Mouse (Mus musculus): ENCODE results near the gene Adam12. TPM values are rescaled to one million over a fixed set of nuclear protein-coding genes. Genes with fewer than 3 reads are reported as not detected.

Gene Adam12
- polyA plus RNA-seq, 1 experiment from 2014 or later = 6.1 TPM

- H3K9me3 ChIP-seq = no peaks in the 10 kb centered on the region
- H3K27ac ChIP-seq = no peak overlapping the region
- H3K4me1 ChIP-seq = peaks cover 7% of the 10 kb centered on the region; the same call in 1 of the 2 replicates
- ATAC-seq (ENCODE audit: insufficient number of reproducible peaks, insufficient read depth, low FRiP score, low TSS enrichment, low read depth) = no peak
- H3K27me3 ChIP-seq = peaks cover 32% of the 10 kb centered on the region
- WGBS = 30% methylated on average over 16 of the region's 16 CpGs
- peak overlapping the region; percentile 99 for H3K4me2 ChIP-seq
- no peaks in the 10 kb centered on the region for H3K36me3 ChIP-seq
- peak overlapping the region; percentile 69 for H3K4me3 ChIP-seq
- H3K9ac ChIP-seq = no peak overlapping the region
Observed at GRCm38 (mm10) chr7:134223444-134224161, 8.3 kb downstream of the Adam12 start.

GRCm38 (mm10) chr7:134207956-134208355 lies 24.0 kb downstream of the Adam12 start:
- Histone ChIP-seq H3K27me3 (no peaks in the 10 kb centered on the region), H3K4me3 (no peak overlapping the region), H3K9me3 (no peaks in the 10 kb centered on the region), H3K36me3 (no peaks in the 10 kb centered on the region), H3K4me2 (no peak overlapping the region), H3K27ac (no peak overlapping the region), H3K4me1 (peaks cover 7% of the 10 kb centered on the region), H3K9ac (no peak overlapping the region)
- ATAC-seq (ENCODE audit: insufficient number of reproducible peaks, insufficient read depth, low FRiP score, low TSS enrichment, low read depth) = no peak
- WGBS = 76% methylated on average over 10 of the region's 10 CpGs

- no peak overlapping the region for H3K4me3 ChIP-seq
- no peak for ATAC-seq (ENCODE audit: insufficient number of reproducible peaks, insufficient read depth, low FRiP score, low TSS enrichment, low read depth)
- 73% methylated on average over 3 of the region's 3 CpGs for WGBS
Observed at GRCm38 (mm10) chr7:134193089-134193488, 38.9 kb downstream of the Adam12 start.

GRCm38 (mm10) chr7:134190101-134190500 lies 41.8 kb downstream of the Adam12 start:
- no peaks in the 10 kb centered on the region for H3K9me3 ChIP-seq
- no peak overlapping the region for H3K27ac ChIP-seq
- 82% methylated on average over 6 of the region's 6 CpGs for WGBS
- no peak for ATAC-seq (ENCODE audit: insufficient number of reproducible peaks, insufficient read depth, low FRiP score, low TSS enrichment, low read depth)
- H3K27me3 ChIP-seq = no peaks in the 10 kb centered on the region
- H3K4me2 ChIP-seq = no peak overlapping the region
- no peaks in the 10 kb centered on the region for H3K36me3 ChIP-seq
- H3K4me1 ChIP-seq = peaks cover 11% of the 10 kb centered on the region; the same call in 1 of the 2 replicates
- H3K4me3 ChIP-seq = no peak overlapping the region
- H3K9ac ChIP-seq = no peak overlapping the region

More at GRCm38 (mm10) chr7:134193089-134193488, 38.9 kb downstream of the Adam12 start:
- Histone ChIP-seq H3K9ac (no peak overlapping the region), H3K27ac (no peak overlapping the region), H3K27me3 (no peaks in the 10 kb centered on the region), H3K4me1 (peaks cover 11% of the 10 kb centered on the region; the same call in 1 of the 2 replicates), H3K9me3 (no peaks in the 10 kb centered on the region), H3K4me2 (no peak overlapping the region), H3K36me3 (no peaks in the 10 kb centered on the region)

- H3K9me3 ChIP-seq = no peaks in the 10 kb centered on the region
- peaks cover 11% of the 10 kb centered on the region; the same call in 1 of the 2 replicates for H3K4me1 ChIP-seq
- H3K27ac ChIP-seq = no peak overlapping the region
- H3K4me2 ChIP-seq = no peak overlapping the region
- H3K9ac ChIP-seq = no peak overlapping the region
- WGBS = 69% methylated on average over 6 of the region's 6 CpGs
- H3K4me3 ChIP-seq = no peak overlapping the region
- H3K36me3 ChIP-seq = no peaks in the 10 kb centered on the region
- ATAC-seq (ENCODE audit: insufficient number of reproducible peaks, insufficient read depth, low FRiP score, low TSS enrichment, low read depth) = no peak
- no peaks in the 10 kb centered on the region for H3K27me3 ChIP-seq
Observed at GRCm38 (mm10) chr7:134188565-134188964, 43.4 kb downstream of the Adam12 start.

- H3K9me3 ChIP-seq = no peaks in the 10 kb centered on the region
- no peak for ATAC-seq (ENCODE audit: insufficient number of reproducible peaks, insufficient read depth, low FRiP score, low TSS enrichment, low read depth)
- no peak overlapping the region for H3K27ac ChIP-seq
- no peak overlapping the region for H3K4me2 ChIP-seq
- peaks cover 11% of the 10 kb centered on the region; the same call in 1 of the 2 replicates for H3K4me1 ChIP-seq
- H3K9ac ChIP-seq = no peak overlapping the region
- H3K27me3 ChIP-seq = no peaks in the 10 kb centered on the region
- H3K36me3 ChIP-seq = no peaks in the 10 kb centered on the region
- H3K4me3 ChIP-seq = no peak overlapping the region
- WGBS = 74% methylated on average over 1 of the region's 1 CpGs
Observed at GRCm38 (mm10) chr7:134187946-134188345, 44.0 kb downstream of the Adam12 start.

GRCm38 (mm10) chr7:134186497-134186896 lies 45.4 kb downstream of the Adam12 start:
- H3K9me3 ChIP-seq = no peaks in the 10 kb centered on the region
- no peak overlapping the region for H3K27ac ChIP-seq
- ATAC-seq (ENCODE audit: insufficient number of reproducible peaks, insufficient read depth, low FRiP score, low TSS enrichment, low read depth) = no peak
- H3K36me3 ChIP-seq = no peaks in the 10 kb centered on the region
- no peak overlapping the region for H3K9ac ChIP-seq
- peaks cover 11% of the 10 kb centered on the region; the same call in 1 of the 2 replicates for H3K4me1 ChIP-seq
- H3K4me3 ChIP-seq = no peak overlapping the region
- 90% methylated on average over 10 of the region's 10 CpGs for WGBS
- no peaks in the 10 kb centered on the region for H3K27me3 ChIP-seq
- H3K4me2 ChIP-seq = no peak overlapping the region

- Histone ChIP-seq H3K4me1 (peaks cover 11% of the 10 kb centered on the region), H3K4me3 (no peak overlapping the region), H3K4me2 (no peak overlapping the region), H3K36me3 (no peaks in the 10 kb centered on the region), H3K9me3 (no peaks in the 10 kb centered on the region), H3K27me3 (no peaks in the 10 kb centered on the region), H3K9ac (no peak overlapping the region), H3K27ac (no peak overlapping the region)
- WGBS = 88% methylated on average over 4 of the region's 4 CpGs
- no peak for ATAC-seq (ENCODE audit: insufficient number of reproducible peaks, insufficient read depth, low FRiP score, low TSS enrichment, low read depth)
Observed at GRCm38 (mm10) chr7:134185751-134186150, 46.2 kb downstream of the Adam12 start.

GRCm38 (mm10) chr7:134181717-134182116 lies 50.2 kb downstream of the Adam12 start:
- Histone ChIP-seq H3K27me3 (no peaks in the 10 kb centered on the region), H3K9me3 (no peaks in the 10 kb centered on the region), H3K4me3 (no peak overlapping the region), H3K4me1 (no peaks in the 10 kb centered on the region; the same call in 1 of the 2 replicates), H3K27ac (no peak overlapping the region), H3K9ac (no peak overlapping the region), H3K36me3 (no peaks in the 10 kb centered on the region), H3K4me2 (no peak overlapping the region)
- ATAC-seq (ENCODE audit: insufficient number of reproducible peaks, insufficient read depth, low FRiP score, low TSS enrichment, low read depth) = no peak
- WGBS = 59% methylated on average over 1 of the region's 1 CpGs

- Histone ChIP-seq H3K9ac (no peak overlapping the region), H3K9me3 (no peaks in the 10 kb centered on the region), H3K27ac (no peak overlapping the region), H3K27me3 (no peaks in the 10 kb centered on the region), H3K4me1 (no peaks in the 10 kb centered on the region; the same call in 1 of the 2 replicates), H3K4me3 (no peak overlapping the region), H3K36me3 (no peaks in the 10 kb centered on the region), H3K4me2 (no peak overlapping the region)
- 74% methylated on average over 1 of the region's 1 CpGs for whole genome bisulfite sequencing
- ATAC-seq (ENCODE audit: insufficient number of reproducible peaks, insufficient read depth, low FRiP score, low TSS enrichment, low read depth) = no peak
Observed at GRCm38 (mm10) chr7:134181056-134181455, 50.9 kb downstream of the Adam12 start.

GRCm38 (mm10) chr7:134177051-134177450 lies 54.9 kb downstream of the Adam12 start:
- no peak overlapping the region for H3K4me3 ChIP-seq
- ATAC-seq (ENCODE audit: insufficient number of reproducible peaks, insufficient read depth, low FRiP score, low TSS enrichment, low read depth) = no peak
- 75% methylated on average over 2 of the region's 2 CpGs for WGBS
- no peak overlapping the region for H3K4me2 ChIP-seq
- no peak overlapping the region for H3K9ac ChIP-seq
- H3K4me1 ChIP-seq = no peaks in the 10 kb centered on the region; the same call in 1 of the 2 replicates
- H3K36me3 ChIP-seq = no peaks in the 10 kb centered on the region
- H3K27ac ChIP-seq = no peak overlapping the region
- H3K27me3 ChIP-seq = no peaks in the 10 kb centered on the region
- H3K9me3 ChIP-seq = no peaks in the 10 kb centered on the region

- Histone ChIP-seq H3K9me3 (no peaks in the 10 kb centered on the region), H3K27ac (no peak overlapping the region), H3K9ac (no peak overlapping the region), H3K36me3 (no peaks in the 10 kb centered on the region), H3K4me3 (no peak overlapping the region), H3K4me2 (no peak overlapping the region), H3K4me1 (no peaks in the 10 kb centered on the region), H3K27me3 (no peaks in the 10 kb centered on the region)
- WGBS = 83% methylated on average over 4 of the region's 4 CpGs
- no peak for ATAC-seq (ENCODE audit: insufficient number of reproducible peaks, insufficient read depth, low FRiP score, low TSS enrichment, low read depth)
Observed at GRCm38 (mm10) chr7:134175201-134175600, 56.7 kb downstream of the Adam12 start.
